Mouse (Mus musculus): ENCODE measurements around the gene Lta. TPM values are rescaled to one million over a fixed set of nuclear protein-coding genes. Genes with fewer than 3 reads are reported as not detected.

Lta gene
- polyA plus RNA-seq, 1 experiment from 2014 or later: 0.85 TPM

DNA sequence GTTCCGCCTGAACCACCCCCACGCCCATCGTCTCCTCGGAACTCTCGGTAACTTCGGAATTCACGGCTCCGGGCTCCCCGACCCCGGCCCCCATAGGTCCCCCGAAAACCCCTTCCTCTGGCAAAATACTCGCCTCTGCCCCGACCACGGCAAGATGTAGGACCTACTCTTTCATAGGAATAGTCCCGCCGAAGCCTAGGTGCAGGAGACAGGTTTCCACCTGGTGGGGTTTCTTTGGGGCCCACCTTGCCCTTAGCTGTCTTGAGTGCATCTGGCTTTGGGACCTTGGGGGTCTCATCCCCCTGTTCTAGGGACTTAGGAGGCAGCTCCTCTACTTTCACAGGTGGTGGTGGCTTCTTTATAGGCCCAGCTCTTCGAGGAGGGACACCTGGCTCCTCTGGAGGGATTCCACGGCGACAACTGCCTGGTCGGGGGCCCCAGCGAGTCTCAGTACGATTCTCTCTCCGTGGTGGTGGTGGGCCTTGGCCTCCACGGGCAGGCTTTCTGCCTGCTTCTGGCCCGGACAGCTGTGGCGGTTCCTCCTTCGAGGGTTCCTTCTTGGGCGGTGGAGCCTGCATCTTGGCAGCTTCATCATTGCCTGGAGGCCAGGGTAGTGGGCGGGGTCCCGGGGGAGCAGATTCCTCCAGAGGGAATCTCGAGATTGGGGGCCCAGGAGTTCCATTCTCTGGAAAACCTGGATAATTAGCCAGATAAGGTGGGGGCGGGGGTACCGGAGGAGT is 48.5 kb downstream of the Lta start:
- no peaks in the 10 kb centered on the region for H3K27me3 ChIP-seq (replicated peaks; ENCODE audit: control insufficient read depth, insufficient read depth, low read length)
- 90% methylated on average over 33 of the region's 33 CpGs for WGBS
- no peaks in the 10 kb centered on the region for H3K9me3 ChIP-seq (ENCODE audit: control insufficient read depth, low read length)
- no peak overlapping the region for H3K9ac ChIP-seq (ENCODE audit: low read length)
- H3K4me1 ChIP-seq (replicated peaks; ENCODE audit: control insufficient read depth, insufficient read depth, low read length): no peaks in the 10 kb centered on the region
- no peak overlapping the region for H3K4me3 ChIP-seq (ENCODE audit: low read depth, low read length)
- peaks cover 100% of the 10 kb centered on the region for H3K36me3 ChIP-seq (ENCODE audit: control insufficient read depth, insufficient read depth, low read length)
- H3K4me2 ChIP-seq (ENCODE audit: low read length): no peak overlapping the region
- H3K27ac ChIP-seq (ENCODE audit: low read depth): no peak overlapping the region
- DNase-seq (ENCODE audit: low spot score) (no peak), ATAC-seq (replicated peaks; ENCODE audit: low FRiP score, low TSS enrichment, low read depth) (no peak)

DNA sequence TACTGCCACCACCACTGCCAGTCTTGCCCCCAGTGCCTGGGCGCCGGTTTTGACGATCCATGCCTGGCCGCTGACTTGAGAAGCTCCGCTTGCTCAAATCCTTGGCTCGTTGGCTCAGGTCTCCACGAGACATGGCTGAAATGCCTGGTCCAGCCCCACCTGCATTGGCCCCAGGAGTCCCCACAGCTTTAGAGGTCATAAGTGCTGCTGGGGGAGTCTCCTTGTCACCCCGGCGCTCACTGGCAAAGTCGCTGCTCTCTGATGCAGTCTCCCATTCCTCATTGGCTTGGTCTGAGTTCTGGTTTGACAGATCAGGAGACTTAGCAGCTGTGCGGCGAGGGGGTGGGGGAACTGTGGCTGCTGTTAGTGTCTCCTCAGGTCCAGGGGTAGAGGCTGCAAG is 49.7 kb downstream of the Lta start:
- no peaks in the 10 kb centered on the region for H3K27me3 ChIP-seq (replicated peaks; ENCODE audit: control insufficient read depth, insufficient read depth, low read length)
- no peaks in the 10 kb centered on the region for H3K4me1 ChIP-seq (replicated peaks; ENCODE audit: control insufficient read depth, insufficient read depth, low read length)
- 92% methylated on average over 12 of the region's 12 CpGs for WGBS
- no peak overlapping the region for H3K4me2 ChIP-seq (ENCODE audit: low read length)
- no peak overlapping the region for H3K4me3 ChIP-seq (ENCODE audit: low read depth, low read length)
- DNase-seq (ENCODE audit: low spot score) (no peak), ATAC-seq (replicated peaks; ENCODE audit: low FRiP score, low TSS enrichment, low read depth) (no peak)
- peaks cover 99% of the 10 kb centered on the region for H3K36me3 ChIP-seq (ENCODE audit: control insufficient read depth, insufficient read depth, low read length)
- no peak overlapping the region for H3K9ac ChIP-seq (ENCODE audit: low read length)
- no peaks in the 10 kb centered on the region for H3K9me3 ChIP-seq (ENCODE audit: control insufficient read depth, low read length)
- no peak overlapping the region for H3K27ac ChIP-seq (ENCODE audit: low read depth)

GRCm38 (mm10) chr17:35154616-35155015 is 50.5 kb downstream of the Lta start:
- 86% methylated on average over 7 of the region's 7 CpGs for WGBS
- Histone ChIP-seq H3K36me3 (ENCODE audit: control insufficient read depth, insufficient read depth, low read length) (peaks cover 99% of the 10 kb centered on the region), H3K4me1 (replicated peaks; ENCODE audit: control insufficient read depth, insufficient read depth, low read length) (no peaks in the 10 kb centered on the region), H3K4me3 (ENCODE audit: low read depth, low read length) (no peak overlapping the region), H3K9ac (ENCODE audit: low read length) (no peak overlapping the region), H3K27me3 (replicated peaks; ENCODE audit: control insufficient read depth, insufficient read depth, low read length) (no peaks in the 10 kb centered on the region), H3K4me2 (ENCODE audit: low read length) (no peak overlapping the region), H3K9me3 (ENCODE audit: control insufficient read depth, low read length) (no peaks in the 10 kb centered on the region), H3K27ac (ENCODE audit: low read depth) (no peak overlapping the region)
- DNase-seq (ENCODE audit: low spot score) (no peak), ATAC-seq (replicated peaks; ENCODE audit: low FRiP score, low TSS enrichment, low read depth) (no peak)

- no peak overlapping the region for H3K4me2 ChIP-seq (ENCODE audit: low read length)
- no peak overlapping the region for H3K9ac ChIP-seq (ENCODE audit: low read length)
- no peak overlapping the region for H3K4me3 ChIP-seq (ENCODE audit: low read depth, low read length)
- H3K27ac ChIP-seq (ENCODE audit: low read depth): no peak overlapping the region
- DNase-seq (ENCODE audit: low spot score): no peak
- no peaks in the 10 kb centered on the region for H3K4me1 ChIP-seq (replicated peaks; ENCODE audit: control insufficient read depth, insufficient read depth, low read length)
- 84% methylated on average over 4 of the region's 4 CpGs for WGBS
- no peaks in the 10 kb centered on the region for H3K27me3 ChIP-seq (replicated peaks; ENCODE audit: control insufficient read depth, insufficient read depth, low read length)
- no peak for ATAC-seq (replicated peaks; ENCODE audit: low FRiP score, low TSS enrichment, low read depth)
- no peaks in the 10 kb centered on the region for H3K9me3 ChIP-seq (ENCODE audit: control insufficient read depth, low read length)
- H3K36me3 ChIP-seq (ENCODE audit: control insufficient read depth, insufficient read depth, low read length): peaks cover 99% of the 10 kb centered on the region
Measured at GRCm38 (mm10) chr17:35153931-35154330, 51.2 kb downstream of the Lta start.

Small RNA genes lying within 50 kb of the gene (microRNA-seq; reads per million reads assigned to microRNA genes)
- not detected for gene Mir6973a
- not detected for gene Mir6974
- gene Mir6975: 2.2 reads per million, percentile 24 among the genes with 10 or more reads in this experiment
- gene Mir8094: not detected

Other genes with a start within 250 kb of the Lta start
- 0.24 and 0.46 TPM in 2 replicates for gene Hspa1b, start 246.1 kb downstream of the Lta start, polyA plus RNA-seq (2014; fragmentation: Nextera tagmentation; extraction: Ambion mirVana)
- gene Gm20481, start 235.4 kb downstream of the Lta start, polyA plus RNA-seq (2014; fragmentation: Nextera tagmentation; extraction: Ambion mirVana): not detected in 2 replicates
- gene Hspa1a, start 233.2 kb downstream of the Lta start, polyA plus RNA-seq (2014; fragmentation: Nextera tagmentation; extraction: Ambion mirVana): 3.5 and 4.5 TPM in 2 replicates
- 0.53 and 1.2 TPM in 2 replicates for gene Hspa1l, start 232.6 kb downstream of the Lta start, polyA plus RNA-seq (2014; fragmentation: Nextera tagmentation; extraction: Ambion mirVana)
- gene Lsm2, start 223.5 kb downstream of the Lta start, polyA plus RNA-seq (2014; fragmentation: Nextera tagmentation; extraction: Ambion mirVana): 216 and 228 TPM in 2 replicates
- 119 and 133 TPM in 2 replicates for gene Vars, start 204.4 kb downstream of the Lta start, polyA plus RNA-seq (2014; fragmentation: Nextera tagmentation; extraction: Ambion mirVana)
- 0.19 and 0.26 TPM in 2 replicates for gene Vwa7, start 188.8 kb downstream of the Lta start, polyA plus RNA-seq (2014; fragmentation: Nextera tagmentation; extraction: Ambion mirVana)
- gene Sapcd1, start 177.3 kb downstream of the Lta start, polyA plus RNA-seq (2014; fragmentation: Nextera tagmentation; extraction: Ambion mirVana): 20.7 and 21.5 TPM in 2 replicates
- 3.6 and 3.9 TPM in 2 replicates for gene Msh5, start 158.6 kb downstream of the Lta start, polyA plus RNA-seq (2014; fragmentation: Nextera tagmentation; extraction: Ambion mirVana)
- gene Clic1, start 155.4 kb downstream of the Lta start, polyA plus RNA-seq (2014; fragmentation: Nextera tagmentation; extraction: Ambion mirVana): 113 and 141 TPM in 2 replicates
- 278 and 333 TPM in 2 replicates for gene Ddah2, start 146.3 kb downstream of the Lta start, polyA plus RNA-seq (2014; fragmentation: Nextera tagmentation; extraction: Ambion mirVana)
- not detected in 2 replicates for gene Ly6g6c, start 140.0 kb downstream of the Lta start, polyA plus RNA-seq (2014; fragmentation: Nextera tagmentation; extraction: Ambion mirVana)
- 0.55 and 0.81 TPM in 2 replicates for gene Mpig6b, start 139.2 kb downstream of the Lta start, polyA plus RNA-seq (2014; fragmentation: Nextera tagmentation; extraction: Ambion mirVana)
- gene Ly6g6e, start 128.4 kb downstream of the Lta start, polyA plus RNA-seq (2014; fragmentation: Nextera tagmentation; extraction: Ambion mirVana): 1.3 and 2.8 TPM in 2 replicates
- 5.0 and 6.1 TPM in 2 replicates for gene Ly6g6d, start 127.3 kb downstream of the Lta start, polyA plus RNA-seq (2014; fragmentation: Nextera tagmentation; extraction: Ambion mirVana)
- gene Ly6g6f, start 119.7 kb downstream of the Lta start, polyA plus RNA-seq (2014; fragmentation: Nextera tagmentation; extraction: Ambion mirVana): 0.27 TPM in 1 of 2 replicates, not detected in the other
- gene Abhd16a, start 116.1 kb downstream of the Lta start, polyA plus RNA-seq (2014; fragmentation: Nextera tagmentation; extraction: Ambion mirVana): 86.4 and 91.0 TPM in 2 replicates
- gene Ly6g5c, start 97.1 kb downstream of the Lta start, polyA plus RNA-seq (2014; fragmentation: Nextera tagmentation; extraction: Ambion mirVana): not detected in 2 replicates
- 0.64 and 0.75 TPM in 2 replicates for gene Ly6g5b, start 89.9 kb downstream of the Lta start, polyA plus RNA-seq (2014; fragmentation: Nextera tagmentation; extraction: Ambion mirVana)
- gene Gpank1, start 83.9 kb downstream of the Lta start, polyA plus RNA-seq (2014; fragmentation: Nextera tagmentation; extraction: Ambion mirVana): 19.7 and 24.7 TPM in 2 replicates
- gene Csnk2b, start 83.3 kb downstream of the Lta start, polyA plus RNA-seq (2014; fragmentation: Nextera tagmentation; extraction: Ambion mirVana): 275 and 286 TPM in 2 replicates
- 8.4 and 10.8 TPM in 2 replicates for gene D17H6S53E, start 79.0 kb downstream of the Lta start, polyA plus RNA-seq (2014; fragmentation: Nextera tagmentation; extraction: Ambion mirVana)
- gene Apom, start 73.3 kb downstream of the Lta start, polyA plus RNA-seq (2014; fragmentation: Nextera tagmentation; extraction: Ambion mirVana): 0.95 and 1.5 TPM in 2 replicates
- 75.5 and 79.5 TPM in 2 replicates for gene Bag6, start 70.2 kb downstream of the Lta start, polyA plus RNA-seq (2014; fragmentation: Nextera tagmentation; extraction: Ambion mirVana)
- 186 and 196 TPM in 2 replicates for gene Prrc2a, start 40.5 kb downstream of the Lta start, polyA plus RNA-seq (2014; fragmentation: Nextera tagmentation; extraction: Ambion mirVana)
- 15.4 and 17.5 TPM in 2 replicates for gene Aif1, start 29.3 kb downstream of the Lta start, polyA plus RNA-seq (2014; fragmentation: Nextera tagmentation; extraction: Ambion mirVana)
- gene Lst1, start 16.9 kb downstream of the Lta start, polyA plus RNA-seq (2014; fragmentation: Nextera tagmentation; extraction: Ambion mirVana): 16.9 and 19.1 TPM in 2 replicates
- 1.1 and 1.5 TPM in 2 replicates for gene Ltb, start 10.9 kb downstream of the Lta start, polyA plus RNA-seq (2014; fragmentation: Nextera tagmentation; extraction: Ambion mirVana)
- gene Tnf, start 3.3 kb downstream of the Lta start, polyA plus RNA-seq (2014; fragmentation: Nextera tagmentation; extraction: Ambion mirVana): 0.12 and 0.28 TPM in 2 replicates
- gene Gm16181, start 15.5 kb upstream of the Lta start, polyA plus RNA-seq (2014; fragmentation: Nextera tagmentation; extraction: Ambion mirVana): 0.39 and 0.88 TPM in 2 replicates
- gene Atp6v1g2, start 28.3 kb upstream of the Lta start, polyA plus RNA-seq (2014; fragmentation: Nextera tagmentation; extraction: Ambion mirVana): 5.8 and 5.9 TPM in 2 replicates
- gene Nfkbil1, start 30.4 kb upstream of the Lta start, polyA plus RNA-seq (2014; fragmentation: Nextera tagmentation; extraction: Ambion mirVana): 3.1 and 4.3 TPM in 2 replicates
- 458 and 500 TPM in 2 replicates for gene Ddx39b, start 36.4 kb upstream of the Lta start, polyA plus RNA-seq (2014; fragmentation: Nextera tagmentation; extraction: Ambion mirVana)
- gene H2-D1, start 57.4 kb upstream of the Lta start, polyA plus RNA-seq (2014; fragmentation: Nextera tagmentation; extraction: Ambion mirVana): 102 and 108 TPM in 2 replicates
- gene H2-Q1, start 115.1 kb upstream of the Lta start, polyA plus RNA-seq (2014; fragmentation: Nextera tagmentation; extraction: Ambion mirVana): 1.2 and 1.6 TPM in 2 replicates
- 37.3 and 39.1 TPM in 2 replicates for gene H2-Q2, start 136.9 kb upstream of the Lta start, polyA plus RNA-seq (2014; fragmentation: Nextera tagmentation; extraction: Ambion mirVana)
- 2.5 and 4.4 TPM in 2 replicates for gene H2-Q4, start 174.3 kb upstream of the Lta start, polyA plus RNA-seq (2014; fragmentation: Nextera tagmentation; extraction: Ambion mirVana)
- 2.0 and 2.1 TPM in 2 replicates for gene H2-Q6, start 219.5 kb upstream of the Lta start, polyA plus RNA-seq (2014; fragmentation: Nextera tagmentation; extraction: Ambion mirVana)
- gene H2-Q7, start 233.8 kb upstream of the Lta start, polyA plus RNA-seq (2014; fragmentation: Nextera tagmentation; extraction: Ambion mirVana): 8.1 and 9.0 TPM in 2 replicates